Mouse (Mus musculus) olfactory bulb, adult 2 months (tissue): ENCODE results near the gene Thrap3.

Experiments
- CTCF ChIP-seq: fragments of 200-500 bp; IDR thresholded peaks from 2 replicates; pipeline ENCODE4 v1.5.1; 2012; ENCODE audit warnings: low read depth, mild to moderate bottlenecking, low read length, moderate library complexity; ENCODE audit not compliant: insufficient read depth
- POLR2A ChIP-seq: fragments of 200-500 bp; IDR thresholded peaks from 2 replicates; pipeline ENCODE4 v1.6.1; 2012; ENCODE audit warnings: mild to moderate bottlenecking, low read depth, low read length, moderate library complexity; ENCODE audit not compliant: insufficient read depth

- TF ChIP-seq POLR2A (no peak), CTCF (peak; percentile 55; the same call in 1 of the 2 replicates)
Observed at GRCm38 (mm10) chr4:126156617-126157016, 45.9 kb downstream of the Thrap3 start.
